In genomic region chr3:97255706-97256339, GRCm38 (mm10) we compare ENCODE assay signal across 10 mouse cellular contexts. TPM values are rescaled to one million over a fixed set of nuclear protein-coding genes. Genes with fewer than 3 reads are reported as not detected.
DNase-seq lines count a peak whose midpoint lies in the region; ATAC-seq and TF ChIP-seq lines count a peak whose summit lies in the region.
"Had no signal": no experiment of that assay in that cellular context is flagged by ENCODE, and none has a peak within 500 bp of the region (broad histone marks: within the 10 kb centered on the region; RNA-seq: fewer than 3 reads in every experiment).

No protein-coding gene starts in this region.

- no peak overlapping the region for H3K4me3 ChIP-seq in kidney, embryonic 14.5 days (ENCODE audit: low read length)
- no peak overlapping the region for H3K4me3 ChIP-seq in embryonic facial prominence, embryonic 11.5 days (ENCODE audit: low read depth, low read length)
- no peak overlapping the region for H3K4me3 ChIP-seq in hindbrain, embryonic 13.5 days
- H3K4me3 ChIP-seq in midbrain, postnatal 0 days (ENCODE audit: low read depth, low read length), result no peak overlapping the region

- H3K9me3 ChIP-seq in kidney, embryonic 14.5 days (ENCODE audit: control insufficient read depth, low read length), result peaks cover 8% of the 10 kb centered on the region
- no peaks in the 10 kb centered on the region for H3K9me3 ChIP-seq in embryonic facial prominence, embryonic 11.5 days (replicated peaks; ENCODE audit: control insufficient read depth, low read length)
- H3K9me3 ChIP-seq in hindbrain, embryonic 13.5 days, result peaks cover 6% of the 10 kb centered on the region; the same call in 1 of the 2 replicates
- no peaks in the 10 kb centered on the region for H3K9me3 ChIP-seq in midbrain, postnatal 0 days (ENCODE audit: low read length)

- no peak for DNase-seq in kidney, postnatal 10 days
- no peak for DNase-seq in embryonic facial prominence, embryonic 11.5 days (ENCODE audit: low spot score)
- DNase-seq in midbrain, postnatal 0 days (ENCODE audit: low spot score), result peak; percentile 20
- DNase-seq in left cerebral cortex, adult 11 months (ENCODE audit: low spot score), result no peak
- DNase-seq in adrenal gland, postnatal 4 days (ENCODE audit: low spot score in 2 of 2), result no peak
- no peak for DNase-seq in right cerebral cortex, postnatal 4 days
- DNase-seq: kidney, adult 11 months had no signal

- peaks cover 30% of the 10 kb centered on the region for H3K4me1 ChIP-seq in kidney, embryonic 14.5 days (ENCODE audit: control insufficient read depth, insufficient read depth, low read length)
- H3K4me1 ChIP-seq in embryonic facial prominence, embryonic 11.5 days (ENCODE audit: control insufficient read depth, insufficient read depth, low read length), result peaks cover 8% of the 10 kb centered on the region
- H3K4me1 ChIP-seq in hindbrain, embryonic 13.5 days (replicated peaks), result peaks cover 32% of the 10 kb centered on the region
- peaks cover 6% of the 10 kb centered on the region; the same call in 1 of the 2 replicates for H3K4me1 ChIP-seq in midbrain, postnatal 0 days (ENCODE audit: insufficient read depth, low read length)

- 0 out of 2 replicates have a peak, but pooled peaks have one; percentile 35 for ATAC-seq in kidney, embryonic 14.5 days (ENCODE audit: low FRiP score, low TSS enrichment)
- no peak for ATAC-seq in embryonic facial prominence, embryonic 11.5 days (replicated peaks; ENCODE audit: insufficient number of reproducible peaks, low FRiP score, low TSS enrichment, low read depth)
- ATAC-seq in hindbrain, embryonic 13.5 days (ENCODE audit: low FRiP score), result peak; percentile 65
- no peak for ATAC-seq in midbrain, postnatal 0 days (ENCODE audit: low FRiP score)

- H3K27me3 ChIP-seq in kidney, embryonic 14.5 days (ENCODE audit: control insufficient read depth, insufficient read depth, low read length), result no peaks in the 10 kb centered on the region
- no peaks in the 10 kb centered on the region for H3K27me3 ChIP-seq in embryonic facial prominence, embryonic 11.5 days (ENCODE audit: control insufficient read depth, insufficient read depth, low read length)
- H3K27me3 ChIP-seq in hindbrain, embryonic 13.5 days, result no peaks in the 10 kb centered on the region
- H3K27me3 ChIP-seq in midbrain, postnatal 0 days (ENCODE audit: insufficient read depth, low read length), result no peaks in the 10 kb centered on the region

- no peak for TF ChIP-seq CTCF in midbrain, postnatal 0 days (IDR thresholded peaks at IDR 0.05)

- no peak overlapping the region for H3K27ac ChIP-seq in kidney, embryonic 14.5 days (ENCODE audit: low read depth, low read length)
- no peak overlapping the region; the same call in 1 of the 2 replicates for H3K27ac ChIP-seq in embryonic facial prominence, embryonic 11.5 days (replicated peaks; ENCODE audit: low read depth, low read length)
- H3K27ac ChIP-seq in hindbrain, embryonic 13.5 days, result peak overlapping the region; percentile 46; the same call in 1 of the 2 replicates
- no peak overlapping the region for H3K27ac ChIP-seq in midbrain, postnatal 0 days (ENCODE audit: low read depth, low read length)
- H3K27ac ChIP-seq: liver, embryonic 14.5 days had no signal

- H3K36me3 ChIP-seq in kidney, embryonic 14.5 days (ENCODE audit: control insufficient read depth, insufficient read depth, low read length), result no peaks in the 10 kb centered on the region
- no peaks in the 10 kb centered on the region for H3K36me3 ChIP-seq in embryonic facial prominence, embryonic 11.5 days (replicated peaks; ENCODE audit: control insufficient read depth, insufficient read depth, low read depth, low read length)
- peaks cover 13% of the 10 kb centered on the region for H3K36me3 ChIP-seq in hindbrain, embryonic 13.5 days
- H3K36me3 ChIP-seq in midbrain, postnatal 0 days (ENCODE audit: insufficient read depth, low read length), result no peaks in the 10 kb centered on the region

- 40% methylated on average over 9 of the region's 9 CpGs for WGBS in kidney, embryonic 14.5 days
- 27% methylated on average over 9 of the region's 9 CpGs for WGBS in embryonic facial prominence, embryonic 11.5 days
- 24% methylated on average over 9 of the region's 9 CpGs for WGBS in hindbrain, embryonic 13.5 days
- whole genome bisulfite sequencing in midbrain, postnatal 0 days, result 33% methylated on average over 9 of the region's 9 CpGs

- H3K9ac ChIP-seq in kidney, embryonic 14.5 days (ENCODE audit: low read depth, low read length), result no peak overlapping the region
- 0 out of 2 replicates have a peak overlapping the region, but pooled peaks have one; percentile 18 for H3K9ac ChIP-seq in embryonic facial prominence, embryonic 11.5 days (replicated peaks; ENCODE audit: low read length)
- H3K9ac ChIP-seq in hindbrain, embryonic 13.5 days, result peak overlapping the region; percentile 43; the same call in 1 of the 2 replicates
- H3K9ac ChIP-seq in midbrain, postnatal 0 days (replicated peaks; ENCODE audit: low read length, poor library complexity, severe bottlenecking), result 0 out of 2 replicates have a peak overlapping the region, but pooled peaks have one; percentile 13
- H3K9ac ChIP-seq: liver, embryonic 14.5 days had no signal

- no peak overlapping the region for H3K4me2 ChIP-seq in kidney, embryonic 14.5 days (replicated peaks; ENCODE audit: low read depth, low read length)
- no peak overlapping the region for H3K4me2 ChIP-seq in embryonic facial prominence, embryonic 11.5 days (ENCODE audit: low read depth, low read length)
- H3K4me2 ChIP-seq in hindbrain, embryonic 13.5 days, result peak overlapping the region; percentile 32; the same call in 1 of the 2 replicates
- 0 out of 2 replicates have a peak overlapping the region, but pooled peaks have one; percentile 12 for H3K4me2 ChIP-seq in midbrain, postnatal 0 days (ENCODE audit: low read depth, low read length, poor library complexity, severe bottlenecking)

RNA-seq across cellular contexts. Expression of gene Bcl9, which starts 41.9 kb away (rescaled TPM):
- 57.3 and 72.4 TPM in 2 replicates for polyA plus RNA-seq in kidney, embryonic 14.5 days (2014; fragmentation: Nextera tagmentation; extraction: Ambion mirVana)
- polyA plus RNA-seq in embryonic facial prominence, embryonic 11.5 days (2014; fragmentation: Nextera tagmentation; extraction: Ambion mirVana), result 68.1 and 74.0 TPM in 2 replicates
- 86.4 and 89.0 TPM in 2 replicates for polyA plus RNA-seq in hindbrain, embryonic 13.5 days (2015; fragmentation: Nextera tagmentation; extraction: Ambion mirVana)
- 32.2 and 39.6 TPM in 2 replicates for total RNA-seq in midbrain, postnatal 0 days (2014; rRNA removed)
- 58.9 and 61.3 TPM in 2 replicates for polyA plus RNA-seq in midbrain, postnatal 0 days (2015; fragmentation: Nextera tagmentation; extraction: Ambion mirVana)
- total RNA-seq in adrenal gland, postnatal 4 days (2021), result 10 to 100 TPM; 38.0 to 46.6 TPM

Comparison
In these comparisons a context has a peak if more than half of its experiments do, and no peak if none do; other contexts are left out.
1. ATAC-seq: peak in kidney, embryonic 14.5 days (single experiment) and hindbrain, embryonic 13.5 days (single experiment); none in embryonic facial prominence, embryonic 11.5 days (single experiment) and midbrain, postnatal 0 days (single experiment).
2. H3K4me2 ChIP-seq: peak in hindbrain, embryonic 13.5 days (single experiment) and midbrain, postnatal 0 days (single experiment); none in kidney, embryonic 14.5 days (single experiment) and embryonic facial prominence, embryonic 11.5 days (single experiment).